Mouse (Mus musculus): Measurements from ENCODE around the gene 1700017N19Rik. TPM values are rescaled to one million over a fixed set of nuclear protein-coding genes. Genes with fewer than 3 reads are reported as not detected.

1700017N19Rik gene
- total RNA-seq, 1 experiment from 2014 or later = not detected

DNA sequence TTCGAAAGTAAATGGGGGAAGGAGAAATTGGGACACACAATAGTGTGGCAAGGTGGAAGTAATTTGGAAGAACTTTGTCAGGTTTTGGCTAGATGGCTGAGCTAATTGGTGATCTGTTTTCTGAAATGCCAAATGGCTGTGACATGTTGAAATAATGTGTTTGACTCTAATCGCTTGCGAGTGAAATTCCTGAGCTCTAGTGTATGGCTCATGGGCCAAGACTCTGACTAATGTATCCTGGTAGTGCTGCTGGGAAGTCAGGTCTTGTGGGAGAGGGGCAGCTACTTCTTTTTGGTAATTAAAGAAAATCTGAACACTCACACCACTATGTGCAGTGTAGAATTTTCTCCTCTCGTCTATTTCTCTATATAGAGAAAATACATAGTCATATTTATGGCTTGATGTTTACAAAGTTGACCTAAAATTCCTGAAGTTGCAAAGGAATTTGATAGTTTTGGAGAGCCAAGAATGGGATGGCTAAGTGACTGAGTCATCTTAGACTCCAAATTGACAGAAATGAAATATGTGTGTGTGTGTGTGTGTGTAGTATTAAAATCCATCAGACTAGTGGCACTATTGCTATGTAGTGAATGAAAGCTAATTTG, 55.1 kb downstream of the 1700017N19Rik start:
- ATAC-seq (replicated peaks; ENCODE audit: insufficient number of reproducible peaks, low FRiP score, low TSS enrichment, poor library complexity, severe bottlenecking) = no peak

DNA sequence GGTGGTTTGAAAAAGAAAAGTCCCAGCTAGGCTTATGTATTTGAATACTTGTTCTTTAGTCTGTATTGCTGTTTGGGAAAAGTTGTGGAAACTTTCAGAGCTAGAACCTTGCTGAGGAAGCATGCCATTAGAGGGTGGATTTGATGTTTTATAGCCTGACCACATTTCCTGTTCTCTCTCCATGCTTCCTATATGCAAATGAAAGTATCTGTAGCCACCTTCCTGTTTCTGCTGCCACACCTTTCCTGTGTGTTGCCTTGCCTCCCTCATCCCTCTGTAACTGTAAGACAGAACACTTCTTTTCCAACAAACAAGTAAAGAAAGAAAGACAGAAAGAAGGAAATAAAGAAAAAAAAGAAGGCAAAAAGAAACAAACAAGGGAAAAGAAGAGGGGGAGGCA, 63.9 kb downstream of the 1700017N19Rik start:
- no peak for ATAC-seq (replicated peaks; ENCODE audit: insufficient number of reproducible peaks, low FRiP score, low TSS enrichment, poor library complexity, severe bottlenecking)

DNA sequence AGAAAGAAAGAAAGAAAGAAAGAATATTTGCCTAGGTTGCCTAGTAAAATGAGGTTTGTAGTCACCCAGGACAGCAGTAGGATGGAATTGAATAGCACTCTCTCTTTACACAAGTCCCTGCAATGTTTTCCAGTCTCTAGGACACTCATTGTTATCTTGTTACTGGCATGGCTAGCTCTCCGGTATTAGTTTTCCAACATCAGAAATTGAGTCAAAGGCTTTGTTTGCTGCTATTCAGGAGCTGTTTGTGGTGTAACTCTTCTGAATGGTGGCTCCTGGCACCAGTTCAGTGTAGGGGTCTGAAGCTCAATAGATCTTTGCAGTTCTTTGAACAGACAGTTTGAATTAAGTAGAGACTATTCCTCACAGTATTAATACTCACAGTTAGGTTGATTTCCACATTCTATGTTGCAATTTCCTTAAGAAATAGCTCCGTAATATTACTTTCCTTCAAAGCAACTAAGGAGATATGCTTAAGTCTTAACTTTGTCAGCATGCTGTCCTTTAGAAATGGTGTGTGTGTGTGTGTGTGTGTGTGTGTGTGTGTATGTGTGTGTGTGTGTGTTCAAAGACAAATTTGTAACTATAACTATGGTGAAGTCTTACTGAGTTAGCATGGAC, 71.8 kb downstream of the 1700017N19Rik start:
- ATAC-seq (replicated peaks; ENCODE audit: insufficient number of reproducible peaks, low FRiP score, low TSS enrichment, poor library complexity, severe bottlenecking) = no peak

Other genes with a start within 250 kb of the 1700017N19Rik start
- gene Gm4302, start 249.6 kb upstream of the 1700017N19Rik start, total RNA-seq (2017) = not detected in 3 replicates
- gene Gm4303, start 244.5 kb upstream of the 1700017N19Rik start, total RNA-seq (2017) = not detected in 3 replicates
- not detected in 3 replicates for gene Gm4305, start 239.4 kb upstream of the 1700017N19Rik start, total RNA-seq (2017)
- gene Gm4307, start 229.1 kb upstream of the 1700017N19Rik start, total RNA-seq (2017) = not detected in 3 replicates
- gene Gm4312, start 207.9 kb upstream of the 1700017N19Rik start, total RNA-seq (2017) = not detected in 3 replicates
- 1.8 to 3.1 TPM (median 2.9 TPM) in 3 replicates for gene Tmtc3, start 103.1 kb upstream of the 1700017N19Rik start, total RNA-seq (2017)
- gene Cep290, start 102.9 kb upstream of the 1700017N19Rik start, total RNA-seq (2017) = 5.4 to 12.8 TPM (median 8.7 TPM) in 3 replicates
- gene 4930430F08Rik, start 61 bp upstream of the 1700017N19Rik start, total RNA-seq (2017) = 2.5 to 6.2 TPM (median 5.2 TPM) in 3 replicates

Measured in monocyte, adult 5-6 weeks (primary cell).